Mouse (Mus musculus): Measurements from ENCODE around the gene Chrne. TPM values are rescaled to one million over a fixed set of nuclear protein-coding genes. Genes with fewer than 3 reads are reported as not detected.

Chrne gene
- polyA plus RNA-seq, 1 experiment from 2014 or later, result not detected

- Histone ChIP-seq H3K4me1 (ENCODE audit: control insufficient read depth, insufficient read depth, low read length) (no peaks in the 10 kb centered on the region), H3K9me3 (ENCODE audit: control insufficient read depth, low read depth, low read length) (no peaks in the 10 kb centered on the region), H3K4me2 (replicated peaks; ENCODE audit: low read depth, low read length) (no peak overlapping the region), H3K36me3 (ENCODE audit: control insufficient read depth, insufficient read depth, low read length) (no peaks in the 10 kb centered on the region), H3K27ac (ENCODE audit: low read length) (no peak overlapping the region), H3K4me3 (ENCODE audit: low read depth, low read length) (no peak overlapping the region), H3K9ac (replicated peaks; ENCODE audit: low read depth, low read length) (no peak overlapping the region), H3K27me3 (ENCODE audit: control insufficient read depth, insufficient read depth, low read length) (no peaks in the 10 kb centered on the region)
- 58% methylated on average over 4 of the region's 4 CpGs for WGBS
- no peak for ATAC-seq (ENCODE audit: insufficient number of reproducible peaks, insufficient read depth, low FRiP score, low read depth)
Measured at GRCm38 (mm10) chr11:70626877-70627276, 7.9 kb upstream of the Chrne start.

GRCm38 (mm10) chr11:70625473-70625872, 6.5 kb upstream of the Chrne start:
- Histone ChIP-seq H3K27ac (ENCODE audit: low read length) (no peak overlapping the region), H3K9me3 (ENCODE audit: control insufficient read depth, low read depth, low read length) (no peaks in the 10 kb centered on the region), H3K9ac (replicated peaks; ENCODE audit: low read depth, low read length) (no peak overlapping the region), H3K4me3 (ENCODE audit: low read depth, low read length) (no peak overlapping the region), H3K27me3 (ENCODE audit: control insufficient read depth, insufficient read depth, low read length) (no peaks in the 10 kb centered on the region), H3K36me3 (ENCODE audit: control insufficient read depth, insufficient read depth, low read length) (no peaks in the 10 kb centered on the region), H3K4me1 (ENCODE audit: control insufficient read depth, insufficient read depth, low read length) (no peaks in the 10 kb centered on the region), H3K4me2 (replicated peaks; ENCODE audit: low read depth, low read length) (no peak overlapping the region)
- WGBS, result 40% methylated on average over 4 of the region's 4 CpGs
- ATAC-seq (ENCODE audit: insufficient number of reproducible peaks, insufficient read depth, low FRiP score, low read depth), result no peak

- Histone ChIP-seq H3K9me3 (ENCODE audit: control insufficient read depth, low read depth, low read length) (no peaks in the 10 kb centered on the region), H3K9ac (replicated peaks; ENCODE audit: low read depth, low read length) (no peak overlapping the region), H3K27ac (ENCODE audit: low read length) (no peak overlapping the region), H3K36me3 (ENCODE audit: control insufficient read depth, insufficient read depth, low read length) (no peaks in the 10 kb centered on the region), H3K4me1 (ENCODE audit: control insufficient read depth, insufficient read depth, low read length) (no peaks in the 10 kb centered on the region), H3K27me3 (ENCODE audit: control insufficient read depth, insufficient read depth, low read length) (no peaks in the 10 kb centered on the region), H3K4me2 (replicated peaks; ENCODE audit: low read depth, low read length) (no peak overlapping the region), H3K4me3 (ENCODE audit: low read depth, low read length) (no peak overlapping the region)
- ATAC-seq (ENCODE audit: insufficient number of reproducible peaks, insufficient read depth, low FRiP score, low read depth), result 0 out of 2 replicates have a peak, but pooled peaks have one; percentile 23
- WGBS, result 72% methylated on average over 10 of the region's 10 CpGs
Measured at GRCm38 (mm10) chr11:70623053-70623742, 4.2 kb upstream of the Chrne start.

- Histone ChIP-seq H3K4me1 (ENCODE audit: control insufficient read depth, insufficient read depth, low read length) (no peaks in the 10 kb centered on the region), H3K4me2 (replicated peaks; ENCODE audit: low read depth, low read length) (no peak overlapping the region), H3K27me3 (ENCODE audit: control insufficient read depth, insufficient read depth, low read length) (no peaks in the 10 kb centered on the region), H3K9me3 (ENCODE audit: control insufficient read depth, low read depth, low read length) (no peaks in the 10 kb centered on the region), H3K36me3 (ENCODE audit: control insufficient read depth, insufficient read depth, low read length) (no peaks in the 10 kb centered on the region), H3K9ac (replicated peaks; ENCODE audit: low read depth, low read length) (no peak overlapping the region), H3K4me3 (ENCODE audit: low read depth, low read length) (no peak overlapping the region), H3K27ac (ENCODE audit: low read length) (no peak overlapping the region)
- WGBS, result 35% methylated on average over 7 of the region's 7 CpGs
- ATAC-seq (ENCODE audit: insufficient number of reproducible peaks, insufficient read depth, low FRiP score, low read depth), result no peak; the same call in 1 of the 2 replicates
Measured at GRCm38 (mm10) chr11:70621972-70622814, 3.2 kb upstream of the Chrne start.

- H3K36me3 ChIP-seq (ENCODE audit: control insufficient read depth, insufficient read depth, low read length), result peaks cover 18% of the 10 kb centered on the region
- peak within 1 kb of the TSS; percentile 25 for H3K4me3 ChIP-seq (ENCODE audit: low read depth, low read length)
- no peaks in the 10 kb centered on the region for H3K27me3 ChIP-seq (ENCODE audit: control insufficient read depth, insufficient read depth, low read length)
- H3K4me2 ChIP-seq (replicated peaks; ENCODE audit: low read depth, low read length), result peak within 1 kb of the TSS; percentile 87
- H3K9me3 ChIP-seq (ENCODE audit: control insufficient read depth, low read depth, low read length), result no peaks in the 10 kb centered on the region
- ATAC-seq (ENCODE audit: insufficient number of reproducible peaks, insufficient read depth, low FRiP score, low read depth), result no peak
- WGBS, result 14% methylated on average over 21 of the region's 21 CpGs
- peaks cover 4% of the 10 kb centered on the region; the same call in 1 of the 2 replicates for H3K4me1 ChIP-seq (ENCODE audit: control insufficient read depth, insufficient read depth, low read length)
- peak within 1 kb of the TSS; percentile 35; the same call in 1 of the 2 replicates for H3K27ac ChIP-seq (ENCODE audit: low read length)
- H3K9ac ChIP-seq (replicated peaks; ENCODE audit: low read depth, low read length), result peak within 1 kb of the TSS; percentile 45; the same call in 1 of the 2 replicates
Measured at GRCm38 (mm10) chr11:70615516-70616093, 3.4 kb downstream of the Chrne start, which contains the start of gene 4930544D05Rik. TSS of gene 4930544D05Rik (plus strand) at chr11:70615848.

- peak; percentile 92 for ATAC-seq (ENCODE audit: insufficient number of reproducible peaks, insufficient read depth, low FRiP score, low read depth)
- Histone ChIP-seq H3K9me3 (ENCODE audit: control insufficient read depth, low read depth, low read length) (no peaks in the 10 kb centered on the region), H3K36me3 (ENCODE audit: control insufficient read depth, insufficient read depth, low read length) (peaks cover 21% of the 10 kb centered on the region), H3K4me3 (ENCODE audit: low read depth, low read length) (peak overlapping the region; percentile 25), H3K27me3 (ENCODE audit: control insufficient read depth, insufficient read depth, low read length) (no peaks in the 10 kb centered on the region), H3K9ac (replicated peaks; ENCODE audit: low read depth, low read length) (peak overlapping the region; percentile 45; the same call in 1 of the 2 replicates), H3K4me1 (ENCODE audit: control insufficient read depth, insufficient read depth, low read length) (peaks cover 4% of the 10 kb centered on the region; the same call in 1 of the 2 replicates), H3K27ac (ENCODE audit: low read length) (peak overlapping the region; percentile 35; the same call in 1 of the 2 replicates), H3K4me2 (replicated peaks; ENCODE audit: low read depth, low read length) (peak overlapping the region; percentile 87)
- under 1% methylated on average over 17 of the region's 17 CpGs for WGBS
Measured at GRCm38 (mm10) chr11:70615074-70615473, 3.9 kb downstream of the Chrne start.

- Histone ChIP-seq H3K4me1 (ENCODE audit: control insufficient read depth, insufficient read depth, low read length) (peaks cover 4% of the 10 kb centered on the region; the same call in 1 of the 2 replicates), H3K9me3 (ENCODE audit: control insufficient read depth, low read depth, low read length) (no peaks in the 10 kb centered on the region), H3K4me2 (replicated peaks; ENCODE audit: low read depth, low read length) (no peak overlapping the region), H3K27me3 (ENCODE audit: control insufficient read depth, insufficient read depth, low read length) (no peaks in the 10 kb centered on the region), H3K36me3 (ENCODE audit: control insufficient read depth, insufficient read depth, low read length) (peaks cover 37% of the 10 kb centered on the region), H3K27ac (ENCODE audit: low read length) (no peak overlapping the region), H3K4me3 (ENCODE audit: low read depth, low read length) (no peak overlapping the region), H3K9ac (replicated peaks; ENCODE audit: low read depth, low read length) (no peak overlapping the region)
- WGBS, result 74% methylated on average over 7 of the region's 7 CpGs
- no peak for ATAC-seq (ENCODE audit: insufficient number of reproducible peaks, insufficient read depth, low FRiP score, low read depth)
Measured at GRCm38 (mm10) chr11:70612505-70612904, 6.5 kb downstream of the Chrne start.

GRCm38 (mm10) chr11:70610752-70611151, 8.3 kb downstream of the Chrne start:
- Histone ChIP-seq H3K4me3 (ENCODE audit: low read depth, low read length) (no peak overlapping the region), H3K4me2 (replicated peaks; ENCODE audit: low read depth, low read length) (no peak overlapping the region), H3K27ac (ENCODE audit: low read length) (no peak overlapping the region), H3K27me3 (ENCODE audit: control insufficient read depth, insufficient read depth, low read length) (no peaks in the 10 kb centered on the region), H3K9ac (replicated peaks; ENCODE audit: low read depth, low read length) (no peak overlapping the region), H3K9me3 (ENCODE audit: control insufficient read depth, low read depth, low read length) (no peaks in the 10 kb centered on the region), H3K4me1 (ENCODE audit: control insufficient read depth, insufficient read depth, low read length) (peaks cover 4% of the 10 kb centered on the region; the same call in 1 of the 2 replicates), H3K36me3 (ENCODE audit: control insufficient read depth, insufficient read depth, low read length) (peaks cover 48% of the 10 kb centered on the region)
- no peak for ATAC-seq (ENCODE audit: insufficient number of reproducible peaks, insufficient read depth, low FRiP score, low read depth)
- 82% methylated on average over 4 of the region's 4 CpGs for WGBS

All from stomach, embryonic 14.5 days (tissue).